Mouse (Mus musculus) layer of hippocampus, adult 11-12 months (tissue): ENCODE data around the gene Kpnb1.
"Not testable (repeated sequence)": the region's sequence is repeated elsewhere in the genome, so short reads cannot be mapped to it uniquely, and the experiment has no call there.

Source experiments
- DNase-seq: peaks from one replicate; pipeline ENCODE4 v3.0.0; 2022; ENCODE audit warnings: low spot score

The Kpnb1 gene

GRCm38 (mm10) chr11:97187764-97188642 lies at the start of gene Kpnb1:
Gene Kpnb1, minus strand, starts transcription at chr11:97187881.
- DNase-seq = peak; percentile 98

GRCm38 (mm10) chr11:97232436-97232835 lies 44.8 kb upstream of the Kpnb1 start:
- no peak for DNase-seq

DNA sequence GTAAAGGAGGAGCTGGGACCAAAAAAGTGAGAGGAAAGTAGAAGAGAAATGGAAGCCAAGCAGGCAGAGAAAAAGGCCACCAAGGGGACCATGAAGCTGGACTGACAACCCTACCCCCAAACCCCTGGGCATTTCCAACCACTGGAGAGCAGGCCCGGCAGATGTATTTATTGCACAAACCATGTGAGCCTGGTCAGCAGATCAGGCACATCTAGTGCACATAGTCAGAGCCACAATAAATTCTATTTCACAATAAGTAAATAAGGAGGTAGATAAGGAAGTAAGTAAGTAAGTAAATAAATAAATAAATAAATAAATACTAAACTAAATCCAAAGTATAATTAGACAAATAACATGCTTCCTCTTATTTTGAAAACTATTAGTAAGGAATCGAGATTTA lies 41.7 kb upstream of the Kpnb1 start:
- DNase-seq = no peak

DNA sequence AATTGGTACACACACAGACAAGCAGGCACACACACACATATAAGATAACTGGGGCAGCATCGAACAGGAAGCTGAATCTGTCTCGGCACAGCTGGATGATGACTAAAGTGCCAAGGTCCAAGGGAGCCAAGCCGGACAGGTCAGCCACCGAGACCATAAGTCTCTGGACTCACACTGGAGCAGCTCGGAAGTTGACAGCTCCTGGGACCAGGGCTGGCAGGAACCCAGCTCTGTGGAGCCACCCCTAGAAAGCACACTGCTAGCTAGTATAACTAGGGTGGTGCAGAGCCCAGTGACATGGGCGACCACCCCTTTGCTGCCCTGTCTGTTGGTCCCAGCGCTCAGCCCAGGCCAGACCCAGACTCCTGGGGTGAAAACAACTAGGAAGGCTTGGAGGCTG lies 41.3 kb upstream of the Kpnb1 start:
- DNase-seq = no peak

GRCm38 (mm10) chr11:97226131-97226530 lies 38.5 kb upstream of the Kpnb1 start:
- no peak for DNase-seq

- DNase-seq = no peak
These were observed 35.8 kb upstream of the Kpnb1 start for GRCm38 (mm10) chr11:97223485-97223884.

GRCm38 (mm10) chr11:97221611-97222010 lies 33.9 kb upstream of the Kpnb1 start:
- DNase-seq = no peak

- no peak for DNase-seq
These were observed 32.5 kb upstream of the Kpnb1 start for GRCm38 (mm10) chr11:97220211-97220610.

DNA sequence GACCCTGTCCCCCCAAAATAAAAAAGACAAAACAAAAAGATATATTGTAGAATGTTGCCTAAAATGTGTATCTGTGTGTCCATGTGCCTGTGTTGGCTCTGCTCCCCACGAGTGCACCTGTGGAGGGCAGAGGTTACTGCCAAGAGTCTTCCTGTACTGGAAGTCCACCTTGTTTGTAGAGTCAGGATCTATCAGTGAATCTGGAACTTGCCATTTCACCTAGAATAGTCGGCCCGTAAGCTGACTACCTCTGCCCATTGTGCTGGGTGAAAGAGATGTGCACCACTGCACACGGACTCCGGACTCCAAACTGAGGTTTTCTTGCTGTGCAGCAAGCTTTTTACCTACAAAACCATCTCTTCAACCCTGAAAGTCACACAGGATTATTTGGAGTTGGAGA lies 26.7 kb upstream of the Kpnb1 start:
- no peak for DNase-seq

DNA sequence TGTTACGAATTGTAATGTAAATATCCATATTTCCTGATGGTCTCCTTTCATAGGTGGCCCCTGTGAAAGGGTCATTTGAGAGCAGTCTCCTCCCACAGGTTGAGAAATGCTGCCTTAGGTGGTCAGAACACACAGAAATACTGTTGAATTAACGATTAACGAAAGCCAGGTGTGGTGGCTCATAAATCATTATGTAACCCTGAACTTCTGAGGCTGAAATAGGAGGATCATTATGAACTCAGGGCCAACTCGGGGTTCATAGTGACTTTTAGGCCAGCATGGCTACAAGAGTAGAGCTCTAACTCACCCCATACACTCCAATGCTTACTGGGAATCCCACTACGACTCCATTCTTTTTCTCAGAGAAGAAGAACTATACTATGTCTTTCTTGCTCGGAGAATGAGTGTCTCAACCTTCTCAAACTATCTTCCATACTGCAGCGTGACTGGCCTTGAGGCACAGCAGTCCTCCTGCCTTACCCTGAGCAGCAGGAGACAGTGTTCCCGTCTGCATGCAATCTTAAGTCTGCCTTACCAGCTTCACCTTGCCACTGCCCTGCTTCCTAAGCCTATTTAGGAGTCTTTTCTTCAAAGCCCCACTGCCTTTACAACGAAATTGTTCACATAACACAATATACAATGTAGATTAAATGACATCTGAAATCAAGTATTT lies 23.2 kb upstream of the Kpnb1 start:
- no peak for DNase-seq

- no peak for DNase-seq
These were observed 19.3 kb upstream of the Kpnb1 start for GRCm38 (mm10) chr11:97207011-97207422.

DNA sequence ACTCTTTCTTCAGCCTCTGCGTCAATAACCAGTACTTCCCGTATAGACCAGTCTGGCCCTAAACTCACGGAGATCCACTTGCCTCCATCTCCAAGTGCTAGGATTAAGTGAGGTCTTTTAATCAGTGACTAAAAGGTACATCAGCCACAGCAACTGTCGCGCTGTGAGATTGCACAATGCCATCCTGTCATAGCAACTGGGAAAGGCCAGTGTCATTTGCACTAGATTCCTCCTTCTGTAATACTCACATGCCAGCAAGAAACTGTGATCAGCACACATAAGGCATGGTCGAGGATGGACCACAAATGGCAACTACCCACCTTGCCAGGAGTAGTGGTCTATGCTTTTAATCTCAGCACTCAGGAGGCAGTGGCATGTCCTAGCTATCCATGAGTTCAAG lies 11.8 kb upstream of the Kpnb1 start:
- DNase-seq = no peak

DNA sequence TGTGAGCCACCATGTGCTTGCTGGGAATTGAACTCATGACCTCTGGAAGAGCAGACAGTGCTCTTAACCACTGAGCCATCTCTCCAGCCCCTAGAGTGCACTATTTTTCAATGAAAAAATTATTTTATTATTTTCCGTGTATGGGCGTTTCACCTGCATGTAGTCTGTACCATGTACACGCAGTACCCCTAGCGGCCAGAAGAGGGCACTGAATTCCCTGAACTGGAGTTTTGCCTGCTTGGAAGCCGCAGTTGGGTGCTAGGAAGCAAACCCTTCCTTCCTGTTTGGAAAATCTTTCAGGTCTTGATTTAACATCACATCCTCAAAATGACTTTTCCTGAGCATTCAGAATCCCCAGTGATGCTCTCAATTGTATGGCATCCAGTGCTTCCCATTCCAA lies 10.9 kb upstream of the Kpnb1 start:
- DNase-seq = peak; percentile 36

DNA sequence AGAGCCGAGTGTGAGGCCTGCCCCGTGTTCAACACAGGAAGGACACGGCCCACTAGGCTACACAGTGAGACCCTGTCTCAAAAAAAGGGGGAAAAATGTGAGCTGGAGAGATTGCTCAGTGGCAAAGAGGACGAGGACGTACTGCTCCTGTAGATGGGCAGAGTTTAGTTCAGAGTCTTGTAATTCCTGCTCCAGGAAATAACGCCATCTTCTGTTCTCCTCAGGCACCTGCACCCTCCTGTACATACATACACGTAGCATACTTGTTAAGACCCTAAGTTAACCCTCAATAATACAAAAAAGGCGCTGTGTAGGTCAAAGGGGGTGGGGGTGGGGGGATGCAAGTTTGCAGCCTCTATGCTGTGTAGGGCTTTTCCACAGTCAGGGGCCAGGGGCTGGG lies 9.3 kb upstream of the Kpnb1 start:
- no peak for DNase-seq

DNA sequence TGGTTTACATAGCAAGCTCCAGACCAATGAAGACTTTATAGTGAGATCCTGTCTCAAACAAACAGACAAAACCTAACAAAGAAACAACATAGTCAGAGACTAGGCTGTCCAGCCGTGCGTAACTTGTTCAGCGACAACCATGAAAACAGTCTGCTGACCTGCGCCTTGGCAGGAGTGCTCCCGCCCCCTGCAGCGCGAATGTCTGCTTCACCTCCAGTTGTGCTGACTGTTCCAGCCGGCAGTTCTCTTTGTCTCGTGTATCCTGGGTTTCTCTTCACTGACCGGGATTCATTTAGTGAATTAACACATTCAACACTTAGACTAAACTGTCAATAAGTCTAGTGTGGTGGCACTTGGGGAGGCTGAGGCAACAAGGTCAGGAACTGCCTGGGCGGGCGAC lies 8.9 kb upstream of the Kpnb1 start:
- DNase-seq = no peak

DNA sequence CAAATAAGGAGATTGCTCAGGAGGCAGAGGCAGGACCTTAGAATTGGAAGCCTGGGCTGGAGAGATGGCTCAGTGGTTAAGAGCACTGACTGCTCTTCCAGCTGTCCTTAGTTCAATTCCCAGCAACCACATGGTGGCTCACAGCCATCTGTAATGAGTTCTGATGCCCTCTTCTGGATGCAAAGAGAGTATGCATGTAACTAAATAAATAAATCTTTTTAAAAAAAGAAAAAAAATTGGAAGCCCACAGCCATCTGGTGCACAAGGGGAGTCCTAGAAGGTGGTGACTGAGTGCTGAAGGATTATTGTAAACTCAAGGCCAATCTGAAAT lies 4.9 kb upstream of the Kpnb1 start:
- no peak for DNase-seq

DNA sequence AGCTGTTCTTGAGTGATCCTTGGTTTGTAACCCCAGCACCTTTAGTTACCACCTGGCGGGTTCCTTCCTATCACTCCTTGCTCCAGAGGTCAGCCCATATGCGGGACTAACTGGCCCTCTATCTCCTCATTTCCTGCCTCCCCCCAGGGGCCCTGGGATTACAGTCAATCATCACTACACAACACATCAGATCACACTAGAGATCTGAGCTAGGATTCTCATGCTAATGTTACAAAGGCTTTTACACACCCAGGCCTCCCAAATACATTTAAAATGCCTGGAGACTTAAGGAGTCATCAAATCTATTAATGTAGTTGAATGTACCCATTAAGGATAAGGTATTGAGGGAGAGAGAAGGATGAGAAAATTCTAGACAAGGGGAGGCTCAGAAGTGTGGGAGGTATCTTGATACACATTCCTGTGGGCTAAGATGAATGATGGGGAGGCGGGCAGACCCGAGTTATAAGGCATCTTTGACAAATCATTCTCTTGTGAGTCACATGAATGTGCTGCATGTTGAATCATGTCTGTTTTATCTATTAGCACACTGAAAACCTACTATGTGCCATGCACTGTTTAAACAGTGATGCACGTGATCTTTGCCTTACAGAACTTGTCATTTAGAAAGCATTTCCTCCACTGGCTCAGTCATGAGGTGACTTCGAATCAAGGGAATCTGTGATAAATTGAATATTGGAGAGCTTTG lies 4.4 kb upstream of the Kpnb1 start:
- no peak for DNase-seq

DNA sequence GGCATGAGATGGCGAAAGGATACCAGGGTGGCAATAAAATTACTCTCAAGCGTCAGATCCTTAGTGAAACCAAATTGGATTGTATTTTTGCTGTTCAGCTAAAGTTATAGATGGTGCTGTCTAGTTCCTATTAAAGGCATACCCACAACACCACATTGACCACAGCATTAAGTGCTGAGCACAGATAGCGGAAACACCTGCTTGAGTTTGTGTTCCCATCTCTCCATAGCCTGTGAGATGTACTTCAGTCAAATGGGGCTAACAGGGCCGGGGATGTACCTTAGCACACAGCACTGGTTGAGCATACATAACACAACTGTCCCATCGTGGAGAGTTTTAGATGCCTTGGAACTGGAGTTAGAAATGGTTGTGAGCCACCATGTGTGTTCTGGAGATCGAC lies 3.3 kb upstream of the Kpnb1 start:
- DNase-seq = no peak

- DNase-seq = not testable (repeated sequence)
These were observed 2.0 kb upstream of the Kpnb1 start for GRCm38 (mm10) chr11:97189645-97190044.

GRCm38 (mm10) chr11:97189231-97189630 lies 1.6 kb upstream of the Kpnb1 start:
- no peak for DNase-seq

DNA sequence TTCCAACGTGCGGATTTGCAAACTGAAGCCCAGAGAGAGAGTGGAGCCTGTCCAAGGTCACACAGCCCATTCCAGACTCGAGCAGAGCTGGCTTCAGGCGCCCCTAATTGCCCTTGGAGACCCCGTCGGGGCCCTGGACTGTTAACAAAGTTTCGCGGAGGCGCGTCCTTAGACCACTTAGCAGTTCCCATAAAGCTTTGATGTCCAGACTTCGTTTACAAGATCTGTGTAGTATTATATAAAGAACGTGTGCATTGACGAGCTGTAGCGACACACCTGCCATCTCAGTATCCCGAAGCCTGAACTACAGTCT lies 918 bp upstream of the Kpnb1 start:
- no peak for DNase-seq

DNA sequence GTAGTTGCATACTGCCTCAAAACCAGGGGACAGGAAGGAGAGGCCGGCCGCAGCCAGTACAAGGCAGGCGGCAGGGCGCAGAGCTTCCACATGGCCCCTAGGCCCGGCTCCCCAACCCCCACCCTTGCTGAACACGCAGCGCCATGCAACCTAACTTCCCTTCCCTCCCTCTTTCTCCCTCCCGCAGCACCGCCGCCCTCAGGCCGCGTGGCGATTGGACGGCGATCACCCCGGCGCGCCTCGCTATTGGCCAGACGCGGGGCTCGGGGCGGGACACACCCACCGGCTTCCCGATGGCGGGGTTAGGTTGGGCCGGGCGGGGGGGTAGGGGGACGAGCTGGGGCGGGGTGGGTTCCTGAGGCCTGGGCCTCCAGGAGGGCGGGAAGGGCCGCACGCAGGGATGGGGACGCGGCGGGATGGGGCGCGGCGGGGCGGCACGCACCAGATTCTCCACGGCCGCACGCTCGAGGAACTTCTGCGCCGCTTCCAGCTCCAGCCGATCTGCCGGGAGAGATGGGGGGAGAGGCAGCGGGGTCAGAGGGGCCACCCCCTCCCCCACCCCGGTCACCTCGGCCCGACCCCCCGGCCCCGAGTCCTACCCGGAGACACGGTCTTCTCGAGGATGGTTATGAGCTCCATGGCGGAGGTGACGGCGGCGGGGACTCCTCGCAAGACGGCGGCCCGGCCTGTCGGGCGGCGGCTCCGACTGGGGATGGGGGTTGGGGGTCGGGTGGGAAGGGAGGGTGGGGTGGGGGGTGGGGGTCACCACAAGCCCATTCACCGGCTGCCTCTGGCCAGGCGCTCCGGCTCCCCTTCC lies 526 bp downstream of the Kpnb1 start:
- DNase-seq = peak; percentile 96
